Mouse (Mus musculus) leukemia stem cell, adult 10-12 weeks (primary cell): Measurements from ENCODE around the gene Actn1. TPM values are rescaled to one million over a fixed set of nuclear protein-coding genes. Genes with fewer than 3 reads are reported as not detected.

ENCODE experiments used
- polyA plus RNA-seq: library from polyadenylated mRNA; stranded (reverse); fragments of >175 nt; gene quantifications from 2 replicates; pipeline ENCODE4 v1.2.3, GENCODE M21; 2012; ENCODE audit warnings: low replicate concordance

Gene Actn1
- 71.0 and 84.3 TPM in 2 replicates for polyA plus RNA-seq

DNA sequence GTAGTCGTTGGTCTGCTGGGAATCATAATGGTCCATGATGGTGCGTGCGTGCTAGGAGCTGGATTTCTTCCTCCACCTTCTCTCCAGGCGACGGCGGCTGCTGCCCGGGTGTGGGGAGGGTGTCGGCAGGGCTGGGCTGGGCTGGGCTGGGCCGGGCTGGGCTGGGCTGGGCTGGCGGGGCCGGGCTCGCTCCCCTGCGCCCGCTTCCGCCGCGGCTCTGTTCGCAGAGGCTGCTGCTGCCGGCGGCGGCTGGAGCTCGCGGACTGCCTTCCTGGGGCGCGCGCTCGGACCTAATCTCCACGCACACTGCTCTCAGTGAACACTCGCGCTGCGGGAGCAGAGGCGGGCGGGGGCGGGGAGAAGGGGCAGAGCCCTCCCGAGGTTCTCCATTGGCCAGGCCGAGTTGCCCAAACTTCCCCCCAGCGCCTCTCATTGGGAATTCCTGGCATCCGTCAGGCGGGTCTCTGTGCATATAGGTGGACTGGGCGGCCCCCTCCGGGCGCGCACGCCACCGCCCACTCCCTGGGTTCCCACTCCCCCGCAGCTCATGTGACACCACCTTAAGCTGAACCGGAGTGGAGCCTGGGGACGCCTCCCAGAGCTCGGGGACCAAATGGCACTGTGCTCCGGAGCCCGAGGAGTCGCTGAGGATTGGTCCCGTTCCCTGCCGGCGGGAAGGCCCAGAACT, at the start of gene Actn1:
Actn1 (minus strand) TSS at position 316 of the 688 bp plus-strand sequence.

Other genes starting within 250 kb of the Actn1 start
- 622 and 737 TPM in 2 replicates for gene Zfp36l1, start 147.4 kb downstream of the Actn1 start, polyA plus RNA-seq
- 8.7 and 10.3 TPM in 2 replicates for gene Dcaf5, start 176.2 kb upstream of the Actn1 start, polyA plus RNA-seq
- 1.2 and 2.3 TPM in 2 replicates for gene Exd2, start 202.7 kb upstream of the Actn1 start, polyA plus RNA-seq